Mouse (Mus musculus): ENCODE measurements around the gene Olfr1199. TPM values are rescaled to one million over a fixed set of nuclear protein-coding genes. Genes with fewer than 3 reads are reported as not detected.

Olfr1199 gene
- not detected in 2 replicates for polyA plus RNA-seq (2014; fragmentation: Nextera tagmentation; extraction: Ambion mirVana)

DNA sequence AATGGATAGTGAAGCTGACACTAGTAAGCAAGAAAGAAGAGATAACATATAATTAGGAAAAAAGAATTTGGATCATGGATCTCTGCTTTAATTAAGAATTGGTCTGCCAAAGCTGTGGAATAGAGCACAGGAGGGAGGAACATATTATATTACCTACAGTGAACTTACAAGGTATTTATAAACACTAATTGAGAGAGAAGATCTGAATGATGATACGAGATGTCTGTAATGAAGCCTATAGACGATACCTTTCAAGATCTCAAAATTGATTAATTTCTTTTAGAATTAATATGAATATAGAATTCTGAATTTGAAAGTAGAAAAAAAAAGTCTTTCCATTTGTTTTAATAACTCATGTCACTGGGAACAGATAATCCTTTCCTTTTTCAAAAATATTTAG, at the start of gene Olfr1199:
TSS of gene Olfr1199 (minus strand) at position 101 of the 400 bp plus-strand sequence.
- Histone ChIP-seq H3K4me3 (ENCODE audit: low read depth, low read length) (no peak within 1 kb of the TSS), H3K27ac (ENCODE audit: low read depth, low read length) (no peak within 1 kb of the TSS), H3K4me1 (replicated peaks; ENCODE audit: control insufficient read depth, insufficient read depth, low read length) (no peaks in the 10 kb centered on the region), H3K9ac (ENCODE audit: low read depth, low read length) (no peak within 1 kb of the TSS), H3K36me3 (ENCODE audit: control insufficient read depth, insufficient read depth, low read length) (no peaks in the 10 kb centered on the region), H3K9me3 (ENCODE audit: control insufficient read depth, low read length) (no peaks in the 10 kb centered on the region), H3K27me3 (ENCODE audit: control insufficient read depth, insufficient read depth, low read length) (no peaks in the 10 kb centered on the region), H3K4me2 (replicated peaks; ENCODE audit: low read depth, low read length) (no peak within 1 kb of the TSS)
- ATAC-seq (ENCODE audit: low FRiP score) = no peak
- DNase-seq (ENCODE audit: low spot score) = no peak
- WGBS = 94% methylated on average over 2 of the region's 2 CpGs

- no peak within 1 kb of the TSS for H3K4me2 ChIP-seq (replicated peaks; ENCODE audit: low read depth, low read length)
- ATAC-seq (ENCODE audit: low FRiP score) (no peak), DNase-seq (ENCODE audit: low spot score) (no peak)
- no peak within 1 kb of the TSS for H3K27ac ChIP-seq (ENCODE audit: low read depth, low read length)
- H3K9me3 ChIP-seq (ENCODE audit: control insufficient read depth, low read length) = no peaks in the 10 kb centered on the region
- no peaks in the 10 kb centered on the region for H3K36me3 ChIP-seq (ENCODE audit: control insufficient read depth, insufficient read depth, low read length)
- no peaks in the 10 kb centered on the region for H3K4me1 ChIP-seq (replicated peaks; ENCODE audit: control insufficient read depth, insufficient read depth, low read length)
- 90% methylated on average over 6 of the region's 6 CpGs for WGBS
- no peak within 1 kb of the TSS for H3K4me3 ChIP-seq (ENCODE audit: low read depth, low read length)
- H3K9ac ChIP-seq (ENCODE audit: low read depth, low read length) = no peak within 1 kb of the TSS
- H3K27me3 ChIP-seq (ENCODE audit: control insufficient read depth, insufficient read depth, low read length) = no peaks in the 10 kb centered on the region
Observed at GRCm38 (mm10) chr2:88792736-88793135, 32.5 kb upstream of the Olfr1199 start, which contains the start of gene Olfr1201. Olfr1201 (plus strand) TSS chr2:88793036.

DNA sequence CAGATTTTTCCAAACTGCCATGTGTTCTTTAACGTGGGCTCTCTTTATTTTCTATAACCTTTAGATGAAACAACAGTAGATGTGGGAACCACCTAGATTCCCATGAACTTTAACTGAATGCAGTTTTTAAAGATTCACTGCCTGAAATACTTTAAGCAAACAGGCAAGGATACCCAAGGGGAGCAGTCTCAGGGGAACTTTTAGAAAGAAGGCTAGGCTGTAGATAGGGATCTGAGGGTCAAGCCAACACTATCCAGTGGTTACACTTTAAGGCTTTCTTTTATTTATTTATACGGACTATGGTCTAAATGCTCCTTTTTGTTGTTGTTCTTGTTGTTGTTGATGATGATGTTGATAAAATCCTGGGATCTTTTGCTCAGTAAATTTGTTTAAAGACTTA, 10.1 kb upstream of the Olfr1199 start, which contains the start of gene Olfr1200:
TSS of gene Olfr1200 (minus strand) at position 101 of the 400 bp plus-strand sequence.
- WGBS = 85% methylated on average over 2 of the region's 2 CpGs
- H3K4me3 ChIP-seq (ENCODE audit: low read depth, low read length) = no peak within 1 kb of the TSS
- no peaks in the 10 kb centered on the region for H3K9me3 ChIP-seq (ENCODE audit: control insufficient read depth, low read length)
- H3K27me3 ChIP-seq (ENCODE audit: control insufficient read depth, insufficient read depth, low read length) = no peaks in the 10 kb centered on the region
- no peak within 1 kb of the TSS for H3K4me2 ChIP-seq (replicated peaks; ENCODE audit: low read depth, low read length)
- no peaks in the 10 kb centered on the region for H3K4me1 ChIP-seq (replicated peaks; ENCODE audit: control insufficient read depth, insufficient read depth, low read length)
- H3K9ac ChIP-seq (ENCODE audit: low read depth, low read length) = no peak within 1 kb of the TSS
- H3K36me3 ChIP-seq (ENCODE audit: control insufficient read depth, insufficient read depth, low read length) = no peaks in the 10 kb centered on the region
- DNase-seq (ENCODE audit: low spot score) (no peak), ATAC-seq (ENCODE audit: low FRiP score) (no peak)
- no peak within 1 kb of the TSS for H3K27ac ChIP-seq (ENCODE audit: low read depth, low read length)

- DNase-seq (ENCODE audit: low spot score) (no peak), ATAC-seq (ENCODE audit: low FRiP score) (no peak)
- no peaks in the 10 kb centered on the region for H3K9me3 ChIP-seq (ENCODE audit: control insufficient read depth, low read length)
- H3K36me3 ChIP-seq (ENCODE audit: control insufficient read depth, insufficient read depth, low read length) = no peaks in the 10 kb centered on the region
- H3K9ac ChIP-seq (ENCODE audit: low read depth, low read length) = no peak within 1 kb of the TSS
- no peak within 1 kb of the TSS for H3K4me3 ChIP-seq (ENCODE audit: low read depth, low read length)
- no peak within 1 kb of the TSS for H3K4me2 ChIP-seq (replicated peaks; ENCODE audit: low read depth, low read length)
- H3K4me1 ChIP-seq (replicated peaks; ENCODE audit: control insufficient read depth, insufficient read depth, low read length) = no peaks in the 10 kb centered on the region
- WGBS = 88% methylated on average over 2 of the region's 2 CpGs
- no peaks in the 10 kb centered on the region for H3K27me3 ChIP-seq (ENCODE audit: control insufficient read depth, insufficient read depth, low read length)
- no peak within 1 kb of the TSS for H3K27ac ChIP-seq (ENCODE audit: low read depth, low read length)
Observed at GRCm38 (mm10) chr2:88751270-88751669, 9.0 kb downstream of the Olfr1199 start, which contains the start of gene Olfr1198. Olfr1198 (minus strand) TSS chr2:88751370.

DNA sequence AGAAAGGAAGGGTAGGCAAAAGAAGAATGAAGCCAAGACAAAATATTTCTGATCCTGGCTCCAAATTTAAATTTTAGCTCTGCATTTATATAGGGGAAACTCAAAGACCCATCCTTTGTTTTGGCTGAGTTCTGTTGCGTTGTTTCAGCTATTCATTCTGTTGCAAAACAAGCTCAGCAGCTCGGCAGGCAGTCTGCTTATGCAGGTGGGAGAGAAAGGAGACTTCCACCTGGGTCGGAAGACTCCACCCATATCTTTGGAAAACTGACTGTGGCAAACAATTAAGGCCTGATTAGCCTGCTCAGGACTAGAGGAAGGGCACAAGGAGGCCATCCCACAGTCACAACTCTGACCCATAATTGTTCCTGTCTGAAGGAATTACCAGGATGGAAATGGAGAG, 16.9 kb downstream of the Olfr1199 start:
- DNase-seq (ENCODE audit: low spot score) (no peak), ATAC-seq (ENCODE audit: low FRiP score) (no peak)
- Histone ChIP-seq H3K4me1 (replicated peaks; ENCODE audit: control insufficient read depth, insufficient read depth, low read length) (no peaks in the 10 kb centered on the region), H3K4me3 (ENCODE audit: low read depth, low read length) (no peak overlapping the region), H3K4me2 (replicated peaks; ENCODE audit: low read depth, low read length) (no peak overlapping the region), H3K9ac (ENCODE audit: low read depth, low read length) (no peak overlapping the region), H3K27ac (ENCODE audit: low read depth, low read length) (no peak overlapping the region), H3K36me3 (ENCODE audit: control insufficient read depth, insufficient read depth, low read length) (no peaks in the 10 kb centered on the region), H3K27me3 (ENCODE audit: control insufficient read depth, insufficient read depth, low read length) (no peaks in the 10 kb centered on the region), H3K9me3 (ENCODE audit: control insufficient read depth, low read length) (no peaks in the 10 kb centered on the region)
- 72% methylated on average over 3 of the region's 3 CpGs for WGBS

DNA sequence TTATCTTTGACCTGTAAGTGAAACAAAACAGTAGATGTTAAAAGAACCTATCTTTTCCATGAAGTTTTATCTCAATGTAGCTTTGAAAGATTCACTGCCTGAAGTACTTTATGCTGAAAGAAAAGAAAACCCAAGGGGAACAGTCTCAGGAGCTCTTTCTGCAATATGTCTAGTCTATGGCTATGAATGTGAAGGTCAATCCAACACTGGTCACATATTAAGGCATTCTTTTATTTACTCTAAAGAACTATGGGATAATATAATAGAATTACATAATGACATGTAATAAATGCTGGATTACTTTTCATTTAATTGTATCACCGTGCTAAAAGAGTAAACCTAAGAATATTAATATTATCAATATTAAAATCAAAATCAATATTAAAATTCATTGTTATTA, 28.0 kb downstream of the Olfr1199 start, which contains the start of gene Olfr1197:
TSS of gene Olfr1197 (minus strand) at position 101 of the 400 bp plus-strand sequence.
- Histone ChIP-seq H3K4me2 (replicated peaks; ENCODE audit: low read depth, low read length) (no peak within 1 kb of the TSS), H3K9ac (ENCODE audit: low read depth, low read length) (no peak within 1 kb of the TSS), H3K9me3 (ENCODE audit: control insufficient read depth, low read length) (no peaks in the 10 kb centered on the region), H3K36me3 (ENCODE audit: control insufficient read depth, insufficient read depth, low read length) (no peaks in the 10 kb centered on the region), H3K27ac (ENCODE audit: low read depth, low read length) (no peak within 1 kb of the TSS), H3K4me3 (ENCODE audit: low read depth, low read length) (no peak within 1 kb of the TSS), H3K4me1 (replicated peaks; ENCODE audit: control insufficient read depth, insufficient read depth, low read length) (no peaks in the 10 kb centered on the region), H3K27me3 (ENCODE audit: control insufficient read depth, insufficient read depth, low read length) (no peaks in the 10 kb centered on the region)
- ATAC-seq (ENCODE audit: low FRiP score) (no peak), DNase-seq (ENCODE audit: low spot score) (no peak)
- 75% methylated on average over 1 of the region's 1 CpGs for WGBS

GRCm38 (mm10) chr2:88704497-88704896, 55.8 kb downstream of the Olfr1199 start, which contains the start of gene Olfr1196:
Olfr1196 (minus strand) TSS chr2:88704597.
- no peak within 1 kb of the TSS for H3K4me3 ChIP-seq (ENCODE audit: low read depth, low read length)
- no peaks in the 10 kb centered on the region for H3K4me1 ChIP-seq (replicated peaks; ENCODE audit: control insufficient read depth, insufficient read depth, low read length)
- ATAC-seq (ENCODE audit: low FRiP score) = no peak
- no peak within 1 kb of the TSS for H3K9ac ChIP-seq (ENCODE audit: low read depth, low read length)
- no peaks in the 10 kb centered on the region for H3K9me3 ChIP-seq (ENCODE audit: control insufficient read depth, low read length)
- WGBS = 86% methylated on average over 2 of the region's 2 CpGs
- no peaks in the 10 kb centered on the region for H3K36me3 ChIP-seq (ENCODE audit: control insufficient read depth, insufficient read depth, low read length)
- no peak for DNase-seq (ENCODE audit: low spot score)
- H3K27me3 ChIP-seq (ENCODE audit: control insufficient read depth, insufficient read depth, low read length) = no peaks in the 10 kb centered on the region
- no peak within 1 kb of the TSS for H3K4me2 ChIP-seq (replicated peaks; ENCODE audit: low read depth, low read length)
- no peak within 1 kb of the TSS for H3K27ac ChIP-seq (ENCODE audit: low read depth, low read length)

Other genes starting within 250 kb of the Olfr1199 start
- not detected in 2 replicates for gene Olfr1186, start 241.9 kb downstream of the Olfr1199 start, polyA plus RNA-seq (2014; fragmentation: Nextera tagmentation; extraction: Ambion mirVana)
- not detected in 2 replicates for gene Olfr1188, start 203.5 kb downstream of the Olfr1199 start, polyA plus RNA-seq (2014; fragmentation: Nextera tagmentation; extraction: Ambion mirVana)
- gene Olfr1189, start 174.0 kb downstream of the Olfr1199 start, polyA plus RNA-seq (2014; fragmentation: Nextera tagmentation; extraction: Ambion mirVana) = not detected in 2 replicates
- gene Olfr1191-ps1, start 119.9 kb downstream of the Olfr1199 start, polyA plus RNA-seq (2014; fragmentation: Nextera tagmentation; extraction: Ambion mirVana) = not detected in 2 replicates
- not detected in 2 replicates for gene Olfr1192-ps1, start 112.0 kb downstream of the Olfr1199 start, polyA plus RNA-seq (2014; fragmentation: Nextera tagmentation; extraction: Ambion mirVana)
- not detected in 2 replicates for gene Olfr1193, start 84.8 kb downstream of the Olfr1199 start, polyA plus RNA-seq (2014; fragmentation: Nextera tagmentation; extraction: Ambion mirVana)
- gene Olfr1195, start 71.3 kb downstream of the Olfr1199 start, polyA plus RNA-seq (2014; fragmentation: Nextera tagmentation; extraction: Ambion mirVana) = not detected in 2 replicates
- gene Olfr1196, start 55.9 kb downstream of the Olfr1199 start, polyA plus RNA-seq (2014; fragmentation: Nextera tagmentation; extraction: Ambion mirVana) = not detected in 2 replicates
- not detected in 2 replicates for gene Olfr1197, start 28.1 kb downstream of the Olfr1199 start, polyA plus RNA-seq (2014; fragmentation: Nextera tagmentation; extraction: Ambion mirVana)
- gene Olfr1198, start 9.1 kb downstream of the Olfr1199 start, polyA plus RNA-seq (2014; fragmentation: Nextera tagmentation; extraction: Ambion mirVana) = not detected in 2 replicates
- gene Olfr1200, start 10.0 kb upstream of the Olfr1199 start, polyA plus RNA-seq (2014; fragmentation: Nextera tagmentation; extraction: Ambion mirVana) = not detected in 2 replicates
- not detected in 2 replicates for gene Olfr1201, start 32.6 kb upstream of the Olfr1199 start, polyA plus RNA-seq (2014; fragmentation: Nextera tagmentation; extraction: Ambion mirVana)
- not detected in 2 replicates for gene Olfr1202, start 54.0 kb upstream of the Olfr1199 start, polyA plus RNA-seq (2014; fragmentation: Nextera tagmentation; extraction: Ambion mirVana)
- gene Olfr1205, start 69.3 kb upstream of the Olfr1199 start, polyA plus RNA-seq (2014; fragmentation: Nextera tagmentation; extraction: Ambion mirVana) = not detected in 2 replicates
- gene Olfr1204, start 88.8 kb upstream of the Olfr1199 start, polyA plus RNA-seq (2014; fragmentation: Nextera tagmentation; extraction: Ambion mirVana) = not detected in 2 replicates
- gene Olfr1206, start 102.8 kb upstream of the Olfr1199 start, polyA plus RNA-seq (2014; fragmentation: Nextera tagmentation; extraction: Ambion mirVana) = not detected in 2 replicates
- not detected in 2 replicates for gene Olfr1208, start 141.8 kb upstream of the Olfr1199 start, polyA plus RNA-seq (2014; fragmentation: Nextera tagmentation; extraction: Ambion mirVana)
- gene Olfr1209, start 154.7 kb upstream of the Olfr1199 start, polyA plus RNA-seq (2014; fragmentation: Nextera tagmentation; extraction: Ambion mirVana) = not detected in 2 replicates
- not detected in 2 replicates for gene Olfr1211, start 177.6 kb upstream of the Olfr1199 start, polyA plus RNA-seq (2014; fragmentation: Nextera tagmentation; extraction: Ambion mirVana)
- not detected in 2 replicates for gene Olfr1212, start 193.5 kb upstream of the Olfr1199 start, polyA plus RNA-seq (2014; fragmentation: Nextera tagmentation; extraction: Ambion mirVana)
- not detected in 2 replicates for gene Gm13762, start 219.8 kb upstream of the Olfr1199 start, polyA plus RNA-seq (2014; fragmentation: Nextera tagmentation; extraction: Ambion mirVana)
- gene Olfr1214, start 232.2 kb upstream of the Olfr1199 start, polyA plus RNA-seq (2014; fragmentation: Nextera tagmentation; extraction: Ambion mirVana) = not detected in 2 replicates
- gene Olfr1215, start 246.5 kb upstream of the Olfr1199 start, polyA plus RNA-seq (2014; fragmentation: Nextera tagmentation; extraction: Ambion mirVana) = not detected in 2 replicates